Mouse (Mus musculus) kidney, postnatal 0 days (tissue): Measurements from ENCODE around the gene P2rx6. TPM values are rescaled to one million over a fixed set of nuclear protein-coding genes. Genes with fewer than 3 reads are reported as not detected.
A peak's percentile ranks its signal among the peaks of the same experiment; 100 is the strongest.

ENCODE experiments used
- ATAC-seq: fragments of 200-750 bp; cut with Nextera tagmentation; replicated peaks from 2 replicates; pipeline ENCODE4 v1.8.0; 2017; ENCODE audit warnings: low read depth, moderate number of reproducible peaks, moderate TSS enrichment, moderate library complexity; ENCODE audit not compliant: low FRiP score
- DNase-seq: peaks from one replicate; pipeline ENCODE4 v3.0.0-alpha.2; 2016; ENCODE audit warnings: low spot score
- H3K27ac ChIP-seq: fragments of 300-500 bp; sonication (generic); 2 replicates; pipeline ENCODE4 v1.5.1; 2014; ENCODE audit warnings: mild to moderate bottlenecking
- H3K27me3 ChIP-seq: fragments of 300-500 bp; sonication (generic); 2 replicates; pipeline ENCODE4 v1.6.1; 2014; ENCODE audit warnings: low read length, mixed read lengths; ENCODE audit not compliant: insufficient read depth
- H3K36me3 ChIP-seq: fragments of 300-500 bp; sonication (generic); 2 replicates; pipeline ENCODE4 v1.6.1; 2014; ENCODE audit warnings: low read length, mixed read lengths; ENCODE audit not compliant: insufficient read depth
- H3K4me1 ChIP-seq: fragments of 300-500 bp; sonication (generic); replicated peaks from 2 replicates; pipeline ENCODE4 v1.6.1; 2014; ENCODE audit warnings: antibody characterized with exemption, low read length, mixed read lengths; ENCODE audit not compliant: insufficient read depth
- H3K4me2 ChIP-seq: fragments of 300-500 bp; sonication (generic); 2 replicates; pipeline ENCODE4 v1.6.1; 2014; ENCODE audit warnings: mild to moderate bottlenecking, low read length, moderate library complexity, mixed read lengths
- H3K4me3 ChIP-seq: fragments of 300-500 bp; sonication (generic); replicated peaks from 2 replicates; pipeline ENCODE4 v1.5.1; 2014; ENCODE audit warnings: low read depth, low read length
- H3K9ac ChIP-seq: fragments of 300-500 bp; sonication (generic); 2 replicates; pipeline ENCODE4 v1.6.1; 2014; ENCODE audit warnings: low read depth, low read length
- H3K9me3 ChIP-seq: fragments of 300-500 bp; sonication (generic); replicated peaks from 2 replicates; pipeline ENCODE4 v1.6.1; 2016; ENCODE audit warnings: low read length, inconsistent platforms, mixed read lengths
- CTCF ChIP-seq: IDR thresholded peaks from 2 replicates; pipeline ENCODE4 v1.5.1; 2016; ENCODE audit warnings: antibody characterized with exemption, low read depth, mild to moderate bottlenecking, moderate library complexity
- WGBS: fragments of 180-500 bp; shearing (Covaris S2); extraction: QIAGEN DNeasy Blood & Tissue Kit; methylation state at CpG from one replicate; pipeline ENCODE4 v1.1.7; 2014; 5-methylcytosine and 5-hydroxymethylcytosine counted together
- polyA plus RNA-seq: library from polyadenylated mRNA; unstranded; fragments of >200 nt; fragmentation: Nextera tagmentation; extraction: Ambion mirVana; gene quantifications from 2 replicates; pipeline ENCODE4 v1.2.1, GENCODE M21; 2015

P2rx6 gene
- polyA plus RNA-seq, 1 experiment from 2014 or later, result 0.62 TPM

DNA sequence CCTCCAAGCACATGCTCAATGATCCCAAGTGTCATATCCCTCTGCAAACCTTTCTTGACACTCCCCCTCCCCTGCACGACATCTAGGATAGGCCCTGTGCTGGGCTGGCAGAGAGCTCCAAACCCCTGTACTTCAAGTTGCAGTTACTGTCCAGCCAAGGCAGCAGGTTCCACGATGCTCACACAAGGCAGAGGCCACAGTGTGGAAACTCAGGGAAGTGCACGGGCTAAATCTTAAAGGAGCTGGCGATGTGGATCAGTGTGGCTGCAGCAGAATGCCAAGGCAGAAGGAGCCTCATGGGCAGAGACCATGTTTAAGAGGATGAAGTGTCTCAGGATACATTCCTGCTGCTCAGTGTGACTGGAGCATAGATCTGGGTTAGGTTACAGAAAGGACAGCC lies 4.5 kb downstream of the P2rx6 start:
- DNase-seq (peak; percentile 50), ATAC-seq (no peak)
- H3K4me2 ChIP-seq, result no peak overlapping the region
- no peak overlapping the region for H3K4me3 ChIP-seq
- no peaks in the 10 kb centered on the region for H3K36me3 ChIP-seq
- H3K9me3 ChIP-seq, result no peaks in the 10 kb centered on the region
- WGBS, result 13% methylated on average over 4 of the region's 4 CpGs
- H3K4me1 ChIP-seq, result peaks cover 8% of the 10 kb centered on the region; the same call in 1 of the 2 replicates
- no peaks in the 10 kb centered on the region for H3K27me3 ChIP-seq
- H3K27ac ChIP-seq, result no peak overlapping the region
- H3K9ac ChIP-seq, result no peak overlapping the region
- TF ChIP-seq CTCF, result peak; percentile 57

DNA sequence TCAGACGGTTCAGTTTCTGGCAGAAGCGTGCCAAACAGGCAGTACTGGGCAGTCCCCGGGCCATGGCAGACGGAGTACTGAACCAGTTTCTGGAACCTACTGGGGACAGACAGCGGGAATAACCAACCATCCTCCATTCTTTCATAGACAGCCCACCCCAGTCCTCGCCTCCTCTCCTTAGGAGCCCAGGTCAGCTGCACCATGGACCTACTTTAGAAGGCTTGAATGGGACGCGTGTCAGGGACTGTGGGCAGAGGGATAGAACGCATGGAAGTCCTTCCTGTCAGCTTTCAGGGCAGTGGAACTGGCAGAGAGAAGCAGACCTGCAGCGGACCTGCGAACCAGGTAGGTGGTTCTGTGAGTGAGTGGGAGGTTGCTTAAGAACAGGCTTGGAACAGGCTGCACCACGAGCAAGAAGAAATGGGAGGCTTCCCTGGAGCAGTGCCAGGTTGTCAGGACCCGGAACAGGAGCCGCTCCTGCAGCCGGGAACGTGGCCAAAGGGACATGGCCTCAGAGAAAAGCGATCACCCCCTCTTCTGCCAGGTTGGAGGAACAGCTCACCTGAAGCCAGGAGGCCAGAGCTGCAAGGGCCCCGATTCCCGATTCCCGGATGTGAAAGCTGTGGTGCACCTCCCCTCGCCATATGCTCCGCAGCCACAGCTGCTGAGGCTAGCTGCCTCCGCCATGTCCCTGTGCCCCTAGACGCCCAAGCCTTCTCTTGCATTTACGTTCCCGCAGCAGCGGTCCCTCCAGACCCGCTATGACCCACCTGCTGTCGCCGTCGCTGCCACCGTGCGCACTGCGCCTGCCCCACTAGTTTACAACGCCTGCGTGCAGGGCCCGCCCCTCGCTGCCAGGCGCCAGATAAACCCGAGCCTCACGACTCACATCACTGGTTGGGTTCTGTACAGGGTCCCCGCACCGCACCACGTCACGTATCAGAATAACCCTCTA lies 14.5 kb downstream of the P2rx6 start:
- 0 out of 2 replicates have a peak overlapping the region, but pooled peaks have one; percentile 5 for H3K27ac ChIP-seq
- H3K9me3 ChIP-seq, result no peaks in the 10 kb centered on the region
- H3K4me2 ChIP-seq, result peak overlapping the region; percentile 78
- H3K27me3 ChIP-seq, result no peaks in the 10 kb centered on the region
- peak overlapping the region; percentile 41 for H3K4me3 ChIP-seq
- no peaks in the 10 kb centered on the region for H3K36me3 ChIP-seq
- DNase-seq (peak; percentile 55), ATAC-seq (peak; percentile 68)
- TF ChIP-seq CTCF, result no peak
- peaks cover 5% of the 10 kb centered on the region; the same call in 1 of the 2 replicates for H3K4me1 ChIP-seq
- 13% methylated on average over 45 of the region's 45 CpGs for WGBS
- peak overlapping the region; percentile 46 for H3K9ac ChIP-seq

DNA sequence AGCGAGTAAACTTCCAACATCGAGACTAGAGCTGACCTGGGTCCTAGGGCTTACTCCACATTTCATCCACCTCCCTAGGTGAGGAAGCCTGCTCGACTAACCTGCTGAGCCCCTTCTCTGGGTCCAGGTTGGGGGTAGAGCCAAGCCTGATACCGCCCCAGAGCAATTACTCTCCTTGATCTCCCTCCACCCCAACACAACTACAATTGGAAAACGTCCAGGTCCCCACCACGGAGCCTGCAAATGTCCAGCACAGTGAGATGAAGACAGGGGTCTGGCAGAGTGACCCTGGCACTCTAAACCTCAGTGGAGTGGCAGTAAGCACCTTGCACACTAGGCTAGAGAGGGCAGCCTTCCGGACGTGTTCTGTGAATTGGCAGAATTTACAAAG lies 15.1 kb downstream of the P2rx6 start:
- Histone ChIP-seq H3K4me1 (peaks cover 5% of the 10 kb centered on the region; the same call in 1 of the 2 replicates), H3K27me3 (no peaks in the 10 kb centered on the region), H3K27ac (no peak overlapping the region), H3K9ac (no peak overlapping the region), H3K36me3 (no peaks in the 10 kb centered on the region), H3K9me3 (no peaks in the 10 kb centered on the region), H3K4me3 (peak overlapping the region; percentile 41), H3K4me2 (peak overlapping the region; percentile 78)
- WGBS, result 13% methylated on average over 8 of the region's 8 CpGs
- TF ChIP-seq CTCF, result no peak
- DNase-seq (no peak), ATAC-seq (no peak)

DNA sequence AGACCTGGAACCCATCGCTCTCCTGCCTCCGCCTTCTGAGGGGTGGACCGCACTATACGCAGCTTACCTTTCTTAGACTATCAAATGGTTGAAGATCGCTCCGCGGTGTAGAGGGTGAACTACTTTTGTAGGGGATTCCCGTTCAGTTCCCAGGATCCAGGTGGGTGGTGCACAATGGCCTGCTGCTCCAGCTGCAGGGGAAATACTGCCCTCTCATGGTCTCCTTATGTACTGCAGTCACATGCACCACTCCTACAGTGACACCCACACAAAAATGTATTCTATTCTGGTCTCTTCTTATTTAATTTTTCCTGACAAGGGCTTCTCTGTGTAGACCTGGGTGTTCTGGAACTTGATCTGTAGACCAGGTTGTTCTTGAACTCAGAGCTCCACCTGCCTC lies 21.4 kb downstream of the P2rx6 start, which contains the start of gene Slc7a4:
TSS of gene Slc7a4 (minus strand) at position 151 of the 400 bp plus-strand sequence.
- WGBS, result 21% methylated on average over 8 of the region's 8 CpGs
- no peaks in the 10 kb centered on the region for H3K9me3 ChIP-seq
- H3K36me3 ChIP-seq, result no peaks in the 10 kb centered on the region
- H3K27me3 ChIP-seq, result no peaks in the 10 kb centered on the region
- ATAC-seq (no peak), DNase-seq (peak; percentile 34)
- H3K4me3 ChIP-seq, result no peak within 1 kb of the TSS
- H3K27ac ChIP-seq, result no peak within 1 kb of the TSS
- TF ChIP-seq CTCF, result peak; percentile 69
- no peak within 1 kb of the TSS for H3K9ac ChIP-seq
- H3K4me2 ChIP-seq, result no peak within 1 kb of the TSS
- no peaks in the 10 kb centered on the region for H3K4me1 ChIP-seq

DNA sequence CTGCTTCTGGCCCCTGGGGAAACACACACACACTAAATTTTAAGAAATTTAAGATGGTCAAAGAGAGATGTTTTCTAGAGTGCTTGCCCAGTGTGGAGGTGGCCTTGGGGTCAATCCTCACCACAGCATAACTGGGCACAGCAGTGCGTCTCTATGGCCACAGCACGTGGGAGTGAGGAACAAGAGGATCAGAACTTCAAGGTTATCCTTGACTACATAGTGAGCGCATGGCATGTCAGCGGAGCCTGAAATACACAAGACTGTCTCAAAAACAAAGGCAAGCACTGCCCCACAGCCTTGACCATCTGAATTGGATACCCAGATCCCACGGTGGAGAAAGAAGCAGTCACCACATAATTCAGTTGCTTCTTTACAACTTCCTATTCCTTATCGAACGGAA lies 22.9 kb downstream of the P2rx6 start:
- Histone ChIP-seq H3K9me3 (no peaks in the 10 kb centered on the region), H3K27me3 (no peaks in the 10 kb centered on the region), H3K27ac (no peak overlapping the region), H3K4me1 (no peaks in the 10 kb centered on the region), H3K9ac (no peak overlapping the region), H3K36me3 (no peaks in the 10 kb centered on the region), H3K4me2 (no peak overlapping the region), H3K4me3 (no peak overlapping the region)
- ATAC-seq (no peak), DNase-seq (no peak)
- WGBS, result 62% methylated on average over 7 of the region's 7 CpGs
- TF ChIP-seq CTCF, result no peak

DNA sequence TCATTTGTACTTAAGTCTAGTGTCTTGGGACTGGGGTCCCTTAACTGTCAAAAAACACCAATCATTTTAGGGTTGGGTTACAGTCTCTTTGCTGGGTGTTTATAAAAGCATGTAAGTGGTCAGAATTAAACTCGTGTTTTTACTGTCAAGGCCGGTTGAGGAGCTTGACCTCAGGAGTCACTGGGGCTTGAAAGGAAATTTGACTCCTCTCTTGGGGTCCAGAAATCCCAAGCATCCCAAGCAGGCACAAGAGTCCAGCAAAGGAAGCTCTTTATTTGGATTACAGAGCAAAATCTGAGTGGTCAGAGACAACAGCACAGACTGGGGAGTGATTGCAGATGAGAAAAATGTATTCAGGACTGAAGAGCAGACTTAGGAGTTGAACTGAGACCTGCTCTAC lies 29.0 kb downstream of the P2rx6 start:
- H3K27ac ChIP-seq, result no peak overlapping the region
- ATAC-seq, result no peak
- no peak for TF ChIP-seq CTCF

More for the DNA sequence above, 29.0 kb downstream of the P2rx6 start:
- H3K4me3 ChIP-seq, result no peak overlapping the region
- H3K4me2 ChIP-seq, result no peak overlapping the region
- H3K27me3 ChIP-seq, result no peaks in the 10 kb centered on the region
- no peaks in the 10 kb centered on the region for H3K36me3 ChIP-seq
- DNase-seq, result peak; percentile 55
- H3K4me1 ChIP-seq, result no peaks in the 10 kb centered on the region
- 8% methylated on average over 2 of the region's 2 CpGs for WGBS
- no peaks in the 10 kb centered on the region for H3K9me3 ChIP-seq
- no peak overlapping the region for H3K9ac ChIP-seq
